Mouse (Mus musculus) gastrocnemius, postnatal 10 days (tissue): ENCODE measurements at regions not wholly inside any gene's neighbourhood (a gene's known extent, or its start where the extent isn't known, plus 50 kb on each side); places are given as distances from the start of the nearest gene placed in this dataset.

Source experiments
- DNase-seq: peaks from one replicate; pipeline ENCODE4 v3.0.0; 2021; ENCODE audit warnings: mixed read lengths

DNA sequence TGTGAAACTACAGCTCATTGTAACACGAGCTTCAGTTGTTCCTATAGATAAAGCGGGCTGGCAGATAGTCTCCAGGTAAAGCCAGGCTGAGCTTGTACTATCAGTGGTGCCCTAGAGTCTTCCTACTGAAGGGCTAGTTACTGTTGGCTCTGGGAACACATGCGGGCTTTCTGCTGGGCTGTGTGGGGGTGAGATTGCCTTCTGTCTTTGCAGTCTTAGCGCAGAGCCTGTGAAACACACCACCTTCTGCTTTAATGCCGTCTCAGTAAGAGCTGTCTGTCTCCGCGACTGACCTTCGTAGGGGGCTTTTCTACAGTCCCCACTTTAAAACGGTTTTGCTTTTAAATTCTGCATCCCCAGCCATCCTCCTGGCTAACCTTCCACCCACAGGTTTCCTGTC, 76.7 kb downstream of the Trim29 start:
- DNase-seq: no peak

DNA sequence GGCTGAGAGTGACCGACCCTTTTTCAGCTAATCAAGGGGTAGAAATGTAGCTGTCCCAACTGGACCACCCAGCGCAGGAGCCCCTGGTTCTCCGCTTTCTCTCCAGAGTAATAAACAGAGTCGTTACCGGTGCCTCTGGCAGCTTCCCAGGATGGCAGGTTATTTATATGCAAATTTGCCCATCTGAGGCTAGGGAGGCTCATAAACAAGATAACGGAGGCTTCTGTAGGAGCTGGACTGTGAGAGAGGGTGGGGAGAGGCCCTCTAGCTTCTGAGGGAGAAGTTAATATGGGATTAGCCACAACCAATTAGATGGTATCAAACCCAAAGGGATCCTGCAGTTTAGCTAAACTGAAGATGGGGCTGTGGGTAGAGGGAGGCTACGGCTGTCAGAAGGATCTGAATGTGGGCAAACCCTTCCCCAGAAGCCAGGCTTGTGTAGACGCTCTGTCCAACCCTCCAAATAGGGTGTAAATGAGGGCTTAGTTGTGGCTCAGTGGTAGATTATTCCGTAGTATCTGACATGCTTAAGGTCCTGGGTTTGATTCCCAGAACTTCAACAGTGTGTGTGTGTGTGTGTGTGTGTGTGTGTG, 78.9 kb downstream of the Trim29 start:
- no peak for DNase-seq

DNA sequence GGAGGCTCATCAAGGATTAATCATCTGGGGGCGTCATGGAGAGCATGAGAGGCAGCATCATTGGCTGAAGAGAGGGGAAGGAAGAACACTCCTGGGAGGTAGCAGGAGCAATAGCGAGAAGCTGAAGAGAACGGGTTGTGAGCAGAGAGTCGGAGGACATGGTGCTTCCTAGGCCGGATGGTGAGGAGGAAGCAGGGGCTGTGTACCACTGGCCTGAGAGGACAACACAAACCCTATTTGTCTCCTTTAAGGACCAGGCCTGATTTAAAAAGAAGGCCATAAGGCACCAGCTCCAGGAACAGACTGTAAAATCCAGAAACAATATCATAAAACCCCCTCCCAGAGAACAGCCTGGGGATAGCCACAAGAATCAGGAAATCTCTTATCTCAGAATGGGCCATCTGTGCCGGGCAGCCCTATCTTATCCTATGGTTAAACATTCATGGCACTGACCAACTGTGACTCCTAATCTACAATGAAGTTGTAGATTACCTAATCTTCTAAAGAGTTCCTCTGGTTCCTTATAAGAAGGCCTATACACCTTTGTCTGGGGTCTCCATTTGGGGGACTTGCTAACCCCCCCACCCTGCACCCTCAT, 81.9 kb downstream of the Trim29 start:
- no peak for DNase-seq

- no peak for DNase-seq
Measured at GRCm38 (mm10) chr9:43394204-43394603, 83.6 kb downstream of the Trim29 start.

GRCm38 (mm10) chr9:43395209-43395608, 84.6 kb downstream of the Trim29 start:
- peak; percentile 16 for DNase-seq

DNA sequence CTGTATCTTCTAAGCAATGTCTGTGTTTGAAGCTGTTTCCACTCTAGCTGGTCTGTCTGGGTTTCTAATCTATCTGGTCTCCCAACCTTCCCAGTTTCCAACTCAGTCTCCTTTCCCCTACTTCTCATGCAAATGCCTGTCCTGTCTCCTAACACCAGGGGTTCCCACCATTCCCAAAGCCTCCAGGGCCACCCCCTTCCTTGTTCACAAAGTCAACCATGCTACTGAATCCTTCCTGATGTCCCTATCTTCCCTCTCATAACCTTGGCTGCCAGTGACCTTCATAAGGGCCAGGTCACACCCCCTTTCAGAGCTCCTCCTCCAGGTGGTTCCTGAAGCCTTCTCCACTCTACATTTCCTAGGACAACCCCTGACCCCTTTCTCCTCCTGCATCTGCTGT, 85.9 kb downstream of the Trim29 start:
- DNase-seq: no peak

- DNase-seq: no peak
Measured at GRCm38 (mm10) chr9:43408493-43408892, 97.8 kb downstream of the Trim29 start.

DNA sequence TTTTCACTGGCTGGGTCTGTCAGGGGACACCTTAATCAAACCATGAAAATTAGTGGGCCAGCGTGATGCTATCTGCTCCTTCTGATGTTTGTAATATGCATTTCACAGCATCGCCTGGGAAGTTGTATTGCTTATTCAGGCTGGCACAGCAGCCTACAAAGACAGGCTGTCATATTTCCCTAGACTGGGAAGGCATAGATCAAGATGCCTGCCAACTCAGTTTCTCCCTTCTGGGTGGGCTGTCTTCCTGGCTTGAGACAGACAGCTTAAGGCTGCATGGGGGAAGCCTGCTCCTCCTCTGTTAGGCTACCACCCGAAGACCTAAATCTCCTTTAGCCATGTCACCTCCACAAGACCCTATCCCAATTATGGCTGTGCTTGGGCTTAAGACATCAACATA, 101.8 kb downstream of the Trim29 start:
- DNase-seq: no peak

DNA sequence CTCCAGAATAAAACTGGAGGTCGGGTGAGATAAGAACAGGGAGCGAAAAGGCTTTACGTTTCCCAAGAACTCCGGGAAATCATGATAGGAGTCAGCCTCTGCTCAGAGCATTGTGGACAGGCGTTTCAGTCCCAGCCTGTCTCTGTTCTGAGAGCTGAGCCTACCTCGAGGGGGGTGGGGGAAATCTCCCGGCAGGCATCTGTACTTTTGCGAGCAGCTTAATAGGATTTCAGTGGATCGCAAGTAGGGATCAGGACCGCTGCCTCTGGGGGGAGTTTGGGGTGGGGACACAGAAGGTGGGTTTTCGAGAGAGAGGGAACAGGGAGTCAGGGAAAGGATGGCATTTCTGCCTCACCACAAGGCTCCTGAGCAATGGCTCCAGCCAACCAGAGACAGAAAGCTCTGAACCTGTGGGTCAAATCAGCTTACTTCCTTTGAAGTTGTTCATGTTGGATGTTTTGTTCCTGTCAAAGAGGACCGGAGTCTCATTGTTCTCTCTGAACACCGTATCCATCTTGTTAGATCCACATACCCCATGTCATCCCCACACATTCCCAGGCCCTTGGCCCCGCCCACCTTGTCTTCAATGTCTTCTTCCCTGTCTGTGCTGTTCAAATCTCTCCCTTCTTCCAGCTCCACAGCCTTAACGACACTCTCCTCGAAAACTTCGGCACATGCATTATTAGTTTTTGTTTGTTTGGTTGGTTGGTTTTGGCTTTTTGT, 109.5 kb downstream of the Trim29 start:
- no peak for DNase-seq

DNA sequence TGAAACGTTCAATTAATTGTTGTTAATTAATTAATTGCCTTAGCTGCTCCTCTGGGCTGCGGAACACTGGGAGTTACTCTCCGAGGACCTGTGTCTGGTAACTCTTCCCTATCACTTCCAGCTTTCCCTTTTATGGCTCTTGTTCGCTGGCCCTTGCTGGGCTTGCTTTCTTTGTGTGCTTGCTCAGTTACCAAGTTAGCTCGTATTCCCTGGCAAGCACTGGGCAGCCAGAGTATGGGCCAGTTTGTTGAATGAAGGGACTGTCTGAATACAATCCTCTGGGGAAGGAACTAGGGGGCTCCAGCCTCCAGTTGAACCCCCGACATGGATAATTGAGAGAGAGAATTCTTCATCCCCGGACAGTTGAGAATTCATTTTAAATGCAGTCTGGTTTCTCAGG, 116.4 kb downstream of the Trim29 start:
- no peak for DNase-seq

DNA sequence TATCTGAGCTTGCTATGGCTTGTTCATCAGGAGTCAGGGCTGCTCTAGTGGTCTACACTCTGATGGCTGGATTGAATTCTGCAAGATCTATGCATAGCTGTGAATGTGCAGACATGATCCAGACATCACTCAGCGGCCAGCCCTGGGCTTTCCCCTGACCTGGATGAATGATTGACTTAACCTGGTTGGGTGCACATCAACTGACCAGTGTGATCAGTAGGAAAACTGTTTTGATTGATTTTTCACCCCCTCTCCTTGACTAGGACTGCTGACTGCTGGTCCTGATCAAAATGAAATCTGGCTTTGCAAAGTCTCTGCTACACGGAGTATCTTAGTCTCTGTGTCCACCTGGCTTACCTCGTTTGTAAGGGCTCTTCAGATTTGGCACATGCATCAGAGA, 123.3 kb downstream of the Trim29 start:
- DNase-seq: no peak

DNA sequence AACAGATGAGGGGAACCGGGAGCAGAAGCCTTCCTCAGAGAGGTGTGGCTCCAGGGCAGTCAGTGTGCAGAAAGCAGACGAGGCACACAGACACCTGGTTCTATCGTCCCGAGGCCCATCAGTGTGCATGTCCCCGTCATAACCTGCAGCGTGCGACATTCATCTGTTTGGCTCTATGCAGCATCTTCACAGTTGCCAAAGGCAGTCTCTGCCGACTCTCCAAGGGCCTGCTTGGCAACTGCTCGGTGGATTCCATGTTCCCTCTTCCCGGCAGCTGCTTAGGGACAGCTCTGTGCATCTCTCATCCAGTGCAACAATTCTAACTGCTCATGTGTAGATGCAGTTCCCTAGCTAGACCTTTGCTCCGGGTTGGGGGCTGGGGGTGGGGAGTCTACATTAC, 127.8 kb downstream of the Trim29 start:
- no peak for DNase-seq

GRCm38 (mm10) chr9:43440959-43441510, 130.4 kb downstream of the Trim29 start:
- no peak for DNase-seq

GRCm38 (mm10) chr9:43445491-43445890, 134.8 kb downstream of the Trim29 start:
- DNase-seq: no peak

GRCm38 (mm10) chr9:43447372-43447771, 136.7 kb downstream of the Trim29 start:
- DNase-seq: no peak

- no peak for DNase-seq
Measured at GRCm38 (mm10) chr9:43448981-43449380, 138.3 kb downstream of the Trim29 start.

- DNase-seq: no peak
Measured at GRCm38 (mm10) chr9:43453953-43454582, 143.4 kb downstream of the Trim29 start.

DNA sequence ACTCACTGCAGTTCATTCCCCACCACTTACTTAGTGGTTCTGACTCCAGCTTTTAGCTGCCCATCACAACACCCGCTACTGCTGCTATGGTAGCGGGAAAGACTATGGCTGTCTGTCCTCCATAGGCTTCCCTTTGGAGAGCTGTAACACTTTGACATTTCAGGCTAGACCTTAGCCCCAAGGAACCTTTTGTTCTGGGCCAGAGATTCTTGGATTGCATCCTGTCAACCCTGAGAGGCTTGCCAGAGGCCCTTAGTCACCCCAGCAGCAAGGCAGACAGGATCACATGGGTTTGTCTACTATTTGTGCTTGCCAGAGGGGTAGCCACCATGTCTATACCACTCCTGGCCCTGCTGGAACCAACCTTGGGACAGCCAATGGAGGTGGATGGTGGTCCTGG, 147.1 kb downstream of the Trim29 start:
- no peak for DNase-seq

GRCm38 (mm10) chr9:43461131-43461530, 150.5 kb downstream of the Trim29 start:
- DNase-seq: no peak

DNA sequence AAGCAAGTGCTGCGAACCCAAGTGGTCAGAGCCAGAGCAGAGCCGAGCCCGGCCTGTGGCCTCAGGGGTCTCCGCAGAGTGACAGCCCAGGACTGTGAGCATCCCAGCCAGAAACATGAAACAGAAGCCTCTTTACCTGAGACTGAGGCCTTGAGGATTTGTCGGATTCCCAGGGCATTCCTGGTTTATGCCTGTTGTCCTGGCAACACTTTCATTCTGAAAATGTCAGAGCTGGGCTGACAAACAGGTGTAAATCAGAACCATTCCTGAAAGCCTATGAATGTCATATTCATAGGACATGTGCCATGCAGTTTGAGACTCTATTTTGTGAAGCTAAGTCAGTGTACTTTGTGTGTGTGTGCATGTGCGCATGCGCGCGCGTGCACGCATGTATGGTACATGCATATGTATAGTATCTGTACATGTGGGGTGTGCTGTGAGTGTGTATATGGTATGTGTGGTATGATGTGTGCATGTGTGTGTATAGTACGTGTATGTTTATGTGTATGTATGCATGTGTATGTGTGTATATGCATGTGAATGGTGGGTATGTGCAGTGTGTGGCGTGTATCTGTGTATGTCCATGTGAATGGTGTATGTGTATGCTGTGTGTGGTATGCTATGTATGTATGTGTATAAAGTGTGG, 152.9 kb downstream of the Trim29 start:
- no peak for DNase-seq

DNA sequence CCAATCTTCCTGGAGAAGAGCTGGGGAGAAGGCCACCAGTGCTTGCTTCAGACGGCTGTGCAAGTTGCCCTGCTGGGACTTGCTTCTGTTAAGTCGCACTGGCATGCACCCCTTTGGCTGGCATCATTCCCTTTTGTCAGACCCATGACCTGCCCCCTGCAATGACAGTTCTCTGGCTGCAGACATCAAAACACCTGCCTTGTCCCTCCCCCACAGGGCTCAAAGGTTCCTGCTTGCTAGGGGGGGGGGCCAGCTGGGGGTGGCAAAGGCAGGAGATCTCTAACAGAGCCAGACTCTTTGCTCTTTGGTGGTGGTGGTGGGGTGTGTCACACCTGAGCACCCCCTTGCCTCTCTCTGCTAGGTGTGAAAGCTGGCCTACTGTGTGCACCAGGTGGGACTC, 154.5 kb downstream of the Trim29 start:
- no peak for DNase-seq

DNA sequence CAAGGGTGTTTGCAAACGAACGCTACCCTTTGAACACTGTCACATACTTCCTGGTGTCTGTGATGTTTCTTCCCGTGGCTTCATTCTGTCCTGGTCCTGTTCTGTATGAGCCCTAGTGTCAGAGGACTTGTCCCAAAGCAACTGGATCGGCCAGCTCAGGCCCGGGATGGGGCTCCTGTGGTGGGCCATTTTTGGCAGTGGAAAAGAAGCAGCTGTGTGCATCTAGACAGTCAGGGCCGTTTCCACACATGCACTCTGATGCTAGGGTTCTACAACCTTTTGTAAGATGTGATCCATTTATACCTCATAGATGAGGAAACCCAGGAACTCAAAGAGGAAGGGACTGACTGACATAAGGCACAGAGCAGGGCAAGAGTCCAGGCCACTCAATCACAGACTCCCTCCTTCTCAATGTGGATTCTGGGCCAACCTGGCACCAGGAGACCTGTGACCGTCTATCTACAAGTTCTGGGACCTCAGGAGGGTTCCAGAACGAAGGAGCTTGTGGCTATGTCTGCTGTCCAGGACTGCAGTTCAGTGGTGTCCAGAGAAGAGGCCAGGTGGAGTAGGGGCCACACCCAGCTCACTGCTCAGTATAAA, 155.2 kb downstream of the Trim29 start:
- no peak for DNase-seq
